Comparison of ENCODE assay signal across 25 mouse cellular contexts in the genomic region with DNA sequence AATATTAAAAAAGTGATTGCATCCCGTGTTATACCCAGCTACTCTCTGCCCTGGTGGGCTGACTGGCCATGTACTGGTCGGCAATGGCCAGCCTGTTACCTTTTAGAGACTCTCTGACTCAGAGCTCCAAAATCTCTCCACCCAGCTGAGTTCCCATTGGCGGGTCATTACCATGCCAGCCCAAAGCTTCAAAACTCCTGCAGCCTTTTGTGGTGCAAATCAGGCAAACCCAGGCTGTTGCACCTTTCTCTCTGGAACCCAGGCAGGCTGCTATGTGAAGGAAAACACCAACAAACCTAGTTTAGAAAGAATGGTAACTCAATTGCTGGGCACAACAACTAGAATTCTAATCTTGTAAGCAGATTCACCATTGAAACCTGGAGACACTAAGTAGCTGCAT.
"Had no signal": no experiment of that assay in that cellular context is flagged by ENCODE, and none has a peak within 500 bp of the region (broad histone marks: within the 10 kb centered on the region; RNA-seq: fewer than 3 reads in every experiment).

No protein-coding gene starts in this region.

- H3K9ac ChIP-seq: heart, embryonic 12.5 days; hindbrain, embryonic 12.5 days; hindbrain, embryonic 14.5 days; intestine, embryonic 15.5 days; limb, embryonic 13.5 days; limb, embryonic 15.5 days; liver, embryonic 12.5 days; liver, embryonic 14.5 days had no signal

- H3K4me3 ChIP-seq: heart, embryonic 10.5 days; heart, embryonic 12.5 days; hindbrain, embryonic 10.5 days; hindbrain, embryonic 12.5 days; intestine, embryonic 15.5 days; layer of hippocampus, adult 2 months; limb, embryonic 13.5 days; limb, embryonic 15.5 days; liver, embryonic 12.5 days had no signal

- H3K27me3 ChIP-seq: heart, embryonic 12.5 days; hindbrain, embryonic 12.5 days; intestine, embryonic 15.5 days; limb, embryonic 13.5 days; limb, embryonic 15.5 days; liver, embryonic 12.5 days had no signal

- H3K9me3 ChIP-seq: heart, embryonic 10.5 days; heart, embryonic 12.5 days; hindbrain, embryonic 10.5 days; hindbrain, embryonic 12.5 days; intestine, embryonic 15.5 days; limb, embryonic 13.5 days; limb, embryonic 15.5 days; liver, embryonic 12.5 days had no signal

- H3K4me1 ChIP-seq: heart, embryonic 10.5 days; heart, embryonic 12.5 days; intestine, embryonic 15.5 days; liver, embryonic 12.5 days had no signal

- H3K36me3 ChIP-seq: heart, embryonic 10.5 days; heart, embryonic 12.5 days; hindbrain, embryonic 10.5 days; hindbrain, embryonic 12.5 days; intestine, embryonic 15.5 days; limb, embryonic 13.5 days; limb, embryonic 15.5 days; liver, embryonic 12.5 days had no signal

- H3K27ac ChIP-seq: heart, embryonic 10.5 days; hindbrain, embryonic 10.5 days; hindbrain, embryonic 12.5 days; hindbrain, embryonic 14.5 days; intestine, embryonic 15.5 days; layer of hippocampus, adult 2 months; limb, embryonic 13.5 days; limb, embryonic 15.5 days; liver, embryonic 12.5 days; liver, embryonic 14.5 days had no signal

- H3K4me2 ChIP-seq: heart, embryonic 12.5 days; hindbrain, embryonic 12.5 days; hindbrain, embryonic 14.5 days; intestine, embryonic 15.5 days; limb, embryonic 13.5 days; limb, embryonic 15.5 days; liver, embryonic 12.5 days had no signal

- ATAC-seq: hindbrain, embryonic 16.5 days; inflammation-experienced regulatory T-cells, adult 6 months; intestine, embryonic 15.5 days; intestine, postnatal 0 days; liver, embryonic 12.5 days had no signal

- DNase-seq: gastrocnemius, postnatal 14 days; gastrocnemius, postnatal 36 days; heart, adult 11 months; heart, postnatal 10 days; heart, postnatal 4 days; kidney, adult 18-20 months; kidney, adult 8-10 months; kidney, postnatal 10 days; kidney, postnatal 25 days; kidney, postnatal 4 days; left cerebral cortex, postnatal 4 days had no signal
